Mouse (Mus musculus) mouse trophoblast stem cell (cell line): ENCODE results near the gene St3gal3.

Experiments used
- in situ Hi-C, 2 experiments: fragments of 300-500 bp; cut with MseI, MboI; formaldehyde crosslinking; loops; 2 replicates in 1 of 2; 3 replicates in 1 of 2; pipeline ENCODE4 v1.15.1; 2025

Gene St3gal3

DNA sequence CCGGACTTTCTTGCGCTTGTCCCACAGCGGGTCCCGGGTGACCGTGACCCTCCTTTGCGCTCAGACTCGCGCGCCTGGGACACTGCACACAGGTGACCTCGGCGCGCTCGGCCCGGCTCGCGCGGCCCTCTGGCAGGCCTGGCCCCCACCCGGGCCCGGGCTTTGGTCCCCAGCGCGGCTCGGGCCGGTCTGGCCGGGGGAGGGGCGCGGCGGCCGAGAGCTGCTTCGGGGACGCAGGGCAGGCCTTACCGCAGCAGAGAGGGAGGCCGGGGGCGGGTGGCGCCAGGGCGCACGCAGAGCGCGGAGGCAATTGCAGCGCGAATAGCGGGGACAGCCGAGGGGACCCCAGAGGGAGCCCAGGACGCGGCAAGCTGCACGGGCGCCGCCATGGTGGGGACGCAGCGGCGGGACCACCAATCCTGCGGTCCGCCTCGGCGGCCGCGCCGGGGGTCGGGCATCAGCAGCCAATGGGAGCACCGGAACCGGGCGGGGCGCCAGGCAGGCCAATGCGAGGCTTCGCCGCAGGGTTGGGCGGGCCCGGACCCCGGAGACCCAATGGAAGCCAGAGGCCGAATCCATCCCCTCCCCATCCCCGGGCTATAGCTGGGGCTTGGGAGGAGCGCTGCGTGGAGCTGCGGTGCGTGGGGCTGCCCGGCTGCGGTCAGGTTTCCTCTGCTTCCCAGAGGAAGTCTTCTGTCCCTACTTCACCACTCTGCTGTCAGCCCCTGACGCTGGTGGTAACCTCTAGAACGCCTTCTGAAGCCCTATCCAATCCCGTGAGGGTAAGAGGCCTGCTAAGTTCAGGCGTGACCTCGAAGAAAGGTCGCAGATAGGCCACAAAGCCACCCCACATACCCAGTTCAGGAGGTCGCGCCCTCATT is at the start of gene St3gal3:
TSS of gene St3gal3 (minus strand) at position 430 of the 881 bp plus-strand sequence.
- in situ Hi-C loops, result no loop called here

DNA sequence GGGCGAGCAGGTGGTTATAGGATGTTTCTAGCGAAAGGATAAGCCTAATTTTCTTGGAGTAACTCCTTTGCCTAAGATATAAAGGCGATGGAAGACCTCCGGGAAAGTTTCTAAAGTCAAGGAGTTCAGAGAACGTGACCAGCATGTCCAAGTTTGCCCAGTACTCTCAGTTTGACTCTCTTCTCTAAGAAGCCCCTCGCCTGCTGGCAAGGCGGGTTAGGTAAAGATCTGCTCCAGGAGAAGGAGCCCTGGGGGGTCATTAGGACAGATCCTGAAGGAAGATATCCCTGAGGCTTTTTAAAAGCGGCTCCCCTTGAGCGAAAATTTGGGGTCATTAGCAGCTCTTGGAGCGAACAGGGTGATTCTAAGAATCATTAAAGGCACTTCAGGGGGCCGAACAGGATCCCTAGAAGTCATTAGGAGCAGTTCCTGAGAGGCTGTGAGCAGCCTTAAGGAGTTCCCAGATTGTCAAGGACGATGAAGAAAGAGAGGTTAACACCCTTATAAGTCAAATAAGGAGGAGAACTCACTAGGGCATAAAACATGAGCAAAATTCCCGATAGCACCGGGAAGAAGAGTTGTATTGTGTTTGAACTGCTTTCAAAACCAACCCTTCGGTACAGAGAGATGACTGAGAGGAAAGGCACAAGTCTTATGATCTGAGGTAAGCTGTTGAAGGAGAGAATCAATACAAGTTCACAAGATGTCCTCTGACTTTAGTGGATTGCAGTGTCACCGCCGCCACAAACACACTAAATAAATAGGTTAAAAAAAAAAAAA is 45.8 kb upstream of the St3gal3 start:
- in situ Hi-C loops, result no loop called here

DNA sequence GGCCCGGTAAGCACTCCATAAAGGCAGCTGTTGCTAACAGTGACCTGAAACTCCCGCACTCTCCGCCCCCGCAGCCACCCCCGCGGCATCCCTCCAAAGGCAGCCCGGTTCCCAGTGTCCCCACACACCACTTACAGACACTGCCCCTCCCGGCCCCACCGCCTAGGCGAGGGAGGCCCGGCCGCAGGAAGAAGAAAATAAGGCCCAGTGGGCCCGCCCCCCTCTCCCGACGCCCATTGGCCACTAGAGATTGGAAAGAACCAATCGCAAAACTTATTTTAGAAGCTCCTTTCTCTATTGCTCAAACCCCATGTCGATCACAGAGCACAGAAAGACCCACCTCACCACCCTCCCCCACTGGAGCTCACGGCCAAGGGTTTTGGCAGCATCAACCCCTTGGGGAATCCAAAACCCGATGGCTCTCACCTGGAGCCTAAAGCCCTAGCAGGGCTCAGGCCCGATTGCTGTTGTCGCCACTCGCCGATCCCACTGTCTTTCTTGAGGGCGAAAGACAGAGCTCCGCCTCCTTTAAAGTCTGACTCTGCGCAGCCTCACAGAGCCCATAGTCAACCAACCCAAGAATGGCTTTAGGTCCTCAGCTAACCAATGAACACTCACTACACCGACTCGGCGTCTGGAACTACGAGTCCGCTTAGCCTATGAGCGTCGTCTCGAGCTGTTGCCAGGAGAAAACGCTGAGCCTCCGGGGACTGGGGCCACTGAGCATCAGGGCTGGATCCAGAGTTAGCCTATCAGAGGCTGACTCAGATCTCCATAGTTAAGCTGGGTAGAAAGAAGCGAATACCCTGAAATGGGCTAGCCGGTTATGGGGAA is 45.0 kb upstream of the St3gal3 start, which contains the start of gene Kdm4a:
TSS of gene Kdm4a (minus strand) at position 577 of the 834 bp plus-strand sequence.
- in situ Hi-C loops, result no loop called here

DNA sequence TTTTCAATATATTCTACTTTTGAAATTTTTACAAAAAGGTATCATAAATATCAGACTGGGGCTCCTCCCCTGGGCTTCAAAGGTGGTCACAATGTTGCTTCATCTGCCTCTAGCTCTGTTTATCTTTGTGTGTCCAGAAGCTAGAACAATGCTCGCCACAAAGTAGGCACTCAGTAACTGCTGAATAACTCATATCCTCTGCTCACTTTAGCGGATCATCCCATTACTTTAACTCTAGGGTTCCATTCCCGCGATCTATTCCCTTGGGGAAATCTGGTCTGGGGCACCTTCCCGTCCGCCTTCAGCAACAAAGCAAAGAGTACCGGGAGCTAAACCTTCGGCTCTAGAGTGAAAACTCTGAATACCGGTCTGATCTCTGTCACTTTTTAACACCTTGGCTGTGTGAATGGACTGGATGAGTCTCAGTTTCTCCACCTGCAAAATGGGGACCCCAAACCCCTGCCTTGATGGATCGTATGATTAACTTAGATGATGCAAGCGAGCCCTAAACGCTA is 44.3 kb upstream of the St3gal3 start:
- in situ Hi-C loops, result no loop called here

DNA sequence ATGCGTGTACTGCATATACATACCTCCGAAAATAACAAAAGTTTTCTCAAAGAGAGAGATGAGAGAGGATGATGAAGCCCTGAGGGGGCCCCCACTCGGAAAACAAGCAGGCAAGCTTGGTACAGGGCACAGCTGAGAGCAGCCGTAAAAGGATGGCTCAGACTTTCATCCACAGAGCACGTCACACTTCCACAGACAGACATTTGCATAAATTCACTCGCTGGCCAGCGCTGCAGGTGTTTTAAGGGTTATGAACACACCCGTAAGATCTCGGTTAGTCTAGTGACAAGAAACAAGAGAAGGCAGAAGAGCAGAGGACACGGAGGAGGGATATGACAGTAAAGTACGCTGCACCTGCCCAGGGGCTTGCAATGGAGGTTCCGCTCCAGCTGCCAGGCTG is 37.7 kb upstream of the St3gal3 start:
- in situ Hi-C loops, result no loop called here

DNA sequence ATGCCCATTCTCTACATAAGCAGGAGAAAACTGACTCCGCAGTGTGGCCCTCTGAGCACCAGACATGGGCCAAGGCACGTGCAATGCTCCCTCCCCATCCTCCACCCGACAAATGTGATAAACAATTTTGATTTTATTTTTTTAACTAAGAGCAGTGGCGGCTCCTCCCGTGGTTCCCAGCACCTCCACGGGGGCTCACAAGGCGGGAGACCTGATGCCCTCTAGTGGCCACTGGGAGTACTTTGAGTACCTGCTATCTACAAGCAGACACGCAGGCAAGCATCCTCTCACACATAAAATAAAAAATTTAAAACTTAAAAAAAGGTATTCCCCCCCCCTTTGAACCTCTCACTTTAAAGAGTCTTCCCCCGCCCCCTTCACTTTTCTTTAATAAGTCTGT is 36.3 kb upstream of the St3gal3 start:
- in situ Hi-C loops, result no loop called here

DNA sequence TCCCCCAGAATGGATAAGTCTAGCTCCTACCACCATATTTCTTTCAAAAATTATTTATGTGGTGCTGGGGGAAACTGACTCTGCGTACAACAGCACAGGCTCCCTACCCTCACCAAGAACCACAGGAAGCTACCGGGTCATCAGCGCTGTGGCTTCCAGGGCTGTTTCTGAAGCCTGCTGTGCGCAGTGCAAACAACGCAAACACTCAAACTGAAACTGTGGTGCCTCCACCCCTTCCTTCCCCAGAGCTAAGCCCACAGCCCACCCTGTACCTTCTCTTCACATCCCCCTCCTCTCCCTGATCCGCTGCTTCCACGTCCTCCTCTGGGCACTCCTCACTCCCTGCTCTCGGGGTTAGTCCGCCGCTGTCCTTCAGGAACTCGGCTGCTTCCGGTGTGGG is 27.4 kb upstream of the St3gal3 start:
- in situ Hi-C loops, result no loop called here

DNA sequence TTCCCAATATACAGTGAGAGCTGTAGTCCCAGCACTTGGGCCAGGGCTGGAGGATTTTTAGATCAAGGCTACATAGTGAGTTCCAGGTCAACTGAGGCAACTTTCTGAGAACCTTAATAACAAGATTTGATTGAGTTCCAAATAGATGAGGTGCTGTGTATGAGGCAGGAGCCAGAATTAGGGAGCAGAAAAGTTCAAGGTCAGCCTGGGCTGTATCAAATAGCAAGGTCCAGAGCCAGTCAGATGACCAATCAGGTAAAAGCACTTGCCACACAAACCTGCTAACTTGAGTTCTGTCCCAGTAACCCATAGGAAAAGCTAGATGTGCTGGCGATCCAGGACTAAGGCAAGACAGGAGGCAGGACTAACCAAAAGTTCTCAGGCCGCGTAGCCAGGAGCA is 23.0 kb upstream of the St3gal3 start:
- in situ Hi-C loops, result no loop called here

DNA sequence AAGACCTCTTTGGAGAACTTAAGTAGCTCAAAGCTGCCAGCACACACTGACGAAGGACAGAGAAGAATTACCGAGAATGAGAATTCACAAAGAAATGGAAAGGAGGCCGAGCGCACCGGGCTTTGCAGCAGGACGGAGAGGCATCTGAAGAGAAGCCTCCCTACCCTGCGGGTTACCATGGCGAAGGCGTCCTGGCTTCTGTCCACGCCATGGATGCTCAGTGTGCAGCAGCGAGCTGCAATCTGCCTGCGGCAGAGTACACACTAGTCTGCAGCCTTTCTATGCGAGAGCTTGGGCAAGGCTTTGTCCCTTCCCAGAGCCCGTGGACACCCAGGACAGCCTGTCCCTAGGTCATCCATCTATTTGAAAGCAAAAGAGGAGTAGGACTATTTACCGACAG is 21.8 kb upstream of the St3gal3 start:
- in situ Hi-C loops, result no loop called here

DNA sequence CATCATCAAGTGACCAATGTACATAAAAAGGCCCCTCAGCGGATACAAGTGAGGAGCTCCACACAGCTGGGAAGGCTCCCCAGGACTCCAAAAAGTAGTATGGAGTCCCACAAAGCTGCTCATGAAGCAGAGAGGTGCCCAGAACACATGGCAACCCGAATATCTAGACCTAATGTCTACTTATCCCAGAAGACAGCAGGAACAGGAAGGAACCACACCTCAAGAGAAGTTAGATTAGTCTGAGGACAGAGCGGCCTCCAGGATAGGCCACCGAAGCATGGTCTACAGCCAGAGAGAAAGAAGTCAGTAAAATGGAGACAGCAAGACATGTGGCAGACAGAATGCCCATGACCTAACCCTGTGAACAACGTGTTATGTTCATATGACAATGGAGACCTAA is 20.2 kb upstream of the St3gal3 start:
- in situ Hi-C loops, result no loop called here

DNA sequence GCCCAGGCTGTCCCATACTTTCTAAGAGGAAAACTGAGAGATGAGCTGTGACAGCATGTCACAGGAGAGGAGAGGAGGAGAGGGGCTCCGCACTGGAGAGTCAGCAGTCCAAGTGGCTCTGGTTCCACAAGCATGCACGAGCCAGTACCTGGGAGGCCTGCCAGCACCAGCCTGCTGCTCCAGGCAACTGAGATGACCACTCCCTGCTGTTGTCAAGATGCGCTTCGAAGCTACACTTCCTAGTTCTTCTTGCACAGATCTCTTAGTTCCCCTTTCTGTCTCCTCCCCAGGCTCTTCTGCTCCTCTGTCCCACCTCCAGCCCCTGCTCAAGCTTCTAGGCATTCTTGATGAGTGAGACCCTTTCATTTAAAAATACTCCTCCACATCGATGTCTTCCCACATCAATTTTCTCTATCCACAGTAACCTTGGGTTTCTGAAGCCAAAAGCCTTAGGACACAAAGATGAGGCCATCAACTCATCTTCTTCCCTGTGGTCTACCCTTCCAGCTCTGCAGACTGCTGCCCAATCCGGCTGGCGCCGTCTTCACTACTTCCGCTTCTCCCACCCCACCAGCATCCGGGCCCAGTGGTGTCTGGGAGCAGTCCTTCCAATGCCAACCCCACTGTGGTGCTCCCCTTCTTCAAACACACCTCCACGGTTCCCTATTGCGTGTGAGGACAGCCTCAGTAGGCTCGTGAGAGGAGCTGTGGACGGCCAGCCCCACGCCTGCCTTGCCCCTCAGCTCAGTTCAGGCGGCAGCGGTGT is 17.5 kb upstream of the St3gal3 start:
- in situ Hi-C loops, result no loop called here

DNA sequence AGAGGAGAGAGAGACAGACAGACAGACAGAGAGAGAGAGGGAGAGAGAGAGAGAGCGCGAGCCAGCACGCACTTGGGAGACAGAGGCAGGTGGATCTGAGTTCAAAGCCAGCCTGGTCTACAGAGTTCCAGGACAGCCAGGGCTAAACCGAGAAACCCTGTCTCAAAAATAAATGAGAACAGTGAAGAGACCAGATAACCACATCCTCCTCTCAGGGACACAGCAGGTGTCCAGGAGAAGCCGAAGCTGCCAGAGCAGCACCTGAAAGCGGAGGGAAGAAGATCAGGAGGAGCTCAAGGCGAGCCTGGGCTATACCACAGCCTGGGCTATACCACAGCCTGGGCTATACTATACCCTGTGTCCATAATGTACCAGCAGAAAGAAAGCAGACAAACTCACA is 16.1 kb upstream of the St3gal3 start:
- in situ Hi-C loops, result no loop called here

DNA sequence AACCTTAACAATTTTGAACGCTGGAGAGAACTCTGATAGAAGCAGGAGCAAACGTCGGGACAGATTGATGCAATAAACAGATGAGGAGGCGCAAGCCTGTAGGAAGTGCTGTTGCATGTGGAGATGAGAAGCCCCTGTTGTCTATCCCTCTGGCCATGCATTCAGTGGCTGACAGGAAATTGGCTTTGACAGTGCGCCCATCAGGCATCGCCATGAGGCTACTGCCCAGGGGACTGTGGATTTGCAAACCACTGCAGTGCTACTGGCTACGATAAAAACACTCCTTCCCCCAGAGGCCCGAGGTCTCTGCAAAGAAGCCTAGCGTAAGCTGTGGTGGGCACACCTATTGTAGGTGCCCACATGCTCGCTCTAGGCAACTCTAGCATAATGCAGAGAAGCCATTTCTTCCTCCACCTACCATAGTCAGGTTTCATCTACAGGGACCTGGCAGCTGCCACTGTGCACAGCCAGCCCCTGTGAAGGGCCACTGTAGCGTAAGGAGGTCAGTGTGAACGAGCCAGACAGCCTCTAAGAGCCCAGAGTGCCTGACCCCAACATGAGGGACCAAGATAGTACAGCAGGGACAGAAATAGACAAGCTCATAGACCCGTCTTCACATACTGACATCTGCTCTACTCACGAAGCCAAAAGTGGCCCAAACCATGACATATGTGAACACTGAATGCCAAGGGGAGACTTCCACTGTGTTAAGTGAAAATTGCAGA is 15.4 kb upstream of the St3gal3 start:
- in situ Hi-C loops, result no loop called here

DNA sequence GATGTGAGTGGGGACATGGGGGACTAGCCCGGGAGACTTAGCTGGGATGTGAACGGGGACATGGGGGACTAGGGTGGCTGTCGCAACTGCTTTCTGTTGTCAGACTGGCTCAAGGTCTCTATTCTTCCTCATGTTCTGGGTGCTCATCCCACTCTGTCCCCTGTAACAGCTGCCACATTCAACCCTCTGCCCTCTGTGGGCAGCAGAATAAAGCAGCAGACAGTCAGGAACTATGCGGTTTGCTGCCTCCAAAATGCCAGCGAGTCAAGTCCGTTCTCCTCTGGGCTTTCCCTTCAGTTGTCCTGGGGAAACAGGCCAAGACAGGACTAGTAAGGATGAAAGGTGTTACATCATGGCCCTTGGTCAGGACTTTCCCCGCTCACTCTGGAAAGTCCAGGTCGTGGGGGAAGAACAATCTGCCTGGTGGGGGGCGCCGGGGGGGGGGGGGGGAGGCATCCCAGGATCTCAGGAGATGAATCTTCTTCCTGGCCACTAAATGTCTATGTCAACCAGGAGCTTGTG is 14.4 kb upstream of the St3gal3 start:
- in situ Hi-C loops, result no loop called here

DNA sequence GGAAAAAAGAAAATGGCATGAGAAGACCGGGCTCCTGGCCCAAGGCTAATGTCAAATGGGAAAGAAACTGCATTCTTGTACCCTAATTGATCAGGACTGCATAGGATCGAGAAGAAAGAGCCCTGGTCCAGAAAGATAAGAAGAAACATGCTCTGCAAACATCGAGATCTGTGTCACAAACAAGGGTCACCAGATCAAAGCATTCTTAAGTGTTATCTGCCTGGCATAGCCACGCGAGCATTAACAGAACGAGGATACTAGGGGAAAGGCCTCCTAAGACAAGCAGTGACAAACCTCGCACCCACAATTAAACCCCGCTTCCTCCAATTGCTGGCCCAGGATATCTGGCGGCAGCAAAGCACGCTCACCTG is 13.6 kb upstream of the St3gal3 start:
- in situ Hi-C loops, result no loop called here

DNA sequence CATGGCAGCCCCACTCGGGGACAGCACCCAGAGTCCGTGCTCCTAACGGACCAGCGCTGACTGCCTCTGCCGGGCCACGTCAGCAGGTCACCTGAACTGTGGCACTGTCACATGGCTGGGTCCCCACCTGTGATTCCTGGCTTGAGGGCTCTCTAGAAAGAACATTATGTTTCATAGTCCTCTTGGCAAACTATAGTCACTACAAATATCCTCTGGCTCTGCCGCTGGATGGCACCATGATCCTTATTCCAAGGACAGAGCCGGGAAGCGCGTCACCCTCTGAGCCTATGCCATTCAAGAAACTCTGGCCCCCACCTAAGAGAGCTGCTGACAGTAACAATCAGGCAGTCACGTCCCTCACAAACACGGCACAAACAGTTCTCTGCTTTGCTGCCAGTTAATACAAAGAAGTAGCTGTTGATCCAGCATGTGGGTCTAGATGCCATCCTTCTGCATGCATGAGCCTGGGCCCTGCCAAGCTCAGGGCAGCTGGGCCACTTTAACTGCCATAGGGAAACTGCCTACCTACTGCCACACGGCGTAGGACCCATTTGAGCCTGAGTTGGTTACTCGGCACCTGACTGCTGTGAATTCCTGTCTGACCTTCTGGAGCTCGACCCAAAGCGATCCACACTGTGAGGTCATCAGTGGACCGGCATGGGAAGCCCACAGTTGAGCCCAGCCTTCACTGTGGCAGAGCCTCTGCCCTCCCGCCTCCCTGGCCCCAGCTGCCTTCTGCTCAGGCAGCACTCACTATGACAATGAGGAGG is 13.0 kb upstream of the St3gal3 start:
- in situ Hi-C loops, result no loop called here

DNA sequence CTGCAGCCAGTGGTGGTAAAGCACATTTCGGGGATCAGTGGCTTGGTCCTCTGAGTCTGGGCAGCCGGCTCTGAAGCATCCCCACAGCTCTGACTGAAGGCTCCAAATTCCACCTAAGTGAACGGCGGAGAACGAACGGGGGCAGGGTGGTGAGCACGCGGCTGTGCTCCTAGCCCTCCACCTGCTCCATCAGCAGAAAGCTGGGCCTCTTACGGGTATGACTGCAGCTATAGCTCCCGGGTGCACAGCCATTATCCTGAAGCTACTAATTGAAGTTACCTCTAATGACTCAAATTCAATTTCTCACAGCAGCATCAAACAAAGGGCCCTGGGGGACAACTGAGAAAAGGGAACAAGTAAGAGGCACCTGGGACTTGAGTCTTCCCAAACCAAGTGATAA is 12.4 kb upstream of the St3gal3 start:
- in situ Hi-C loops, result no loop called here

DNA sequence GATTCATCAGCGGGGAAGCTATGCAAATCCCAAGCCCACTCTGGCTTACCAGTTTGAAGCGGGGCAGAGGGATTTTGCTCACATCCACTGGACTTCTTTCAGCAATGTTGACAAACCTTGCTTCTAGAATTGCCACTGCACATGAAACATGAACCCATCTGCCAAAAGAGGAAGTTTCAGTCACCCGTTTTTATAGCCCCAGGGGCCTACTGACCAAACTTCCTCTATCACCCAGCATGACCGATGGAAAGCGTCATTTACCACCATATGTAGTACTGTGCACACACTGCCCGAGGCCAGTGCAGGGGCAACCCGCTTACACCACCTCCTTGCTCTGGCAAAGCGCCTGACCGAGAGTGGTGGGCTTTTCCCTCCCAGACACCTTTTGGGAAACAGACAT is 9.6 kb upstream of the St3gal3 start:
- in situ Hi-C loops, result no loop called here

DNA sequence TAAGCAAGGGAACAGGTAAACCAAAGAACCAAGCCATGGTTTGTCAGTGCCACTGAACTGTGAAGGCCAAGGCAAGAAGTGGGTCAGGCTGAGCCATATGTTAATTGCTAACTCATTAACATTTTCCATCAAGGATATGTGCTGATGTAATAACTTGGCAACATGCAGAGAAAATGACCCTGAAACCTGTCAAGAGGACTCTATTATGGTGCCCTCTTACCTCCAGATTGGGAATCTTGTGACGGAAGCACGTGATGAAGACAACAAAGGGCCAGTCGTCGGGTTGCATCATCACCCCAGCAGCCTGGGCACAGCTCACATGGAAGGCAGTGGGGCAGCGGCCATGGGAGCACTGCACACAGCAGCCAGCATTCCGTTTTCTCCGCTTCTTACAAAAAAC is 9.0 kb upstream of the St3gal3 start:
- in situ Hi-C loops, result no loop called here
